Mouse (Mus musculus): ENCODE data around the gene Arpc4. TPM values are rescaled to one million over a fixed set of nuclear protein-coding genes. Genes with fewer than 3 reads are reported as not detected.

The Arpc4 gene
- polyA plus RNA-seq, 1 experiment from 2014 or later, result 265 TPM

GRCm38 (mm10) chr6:113353696-113354095 lies 24.2 kb upstream of the Arpc4 start:
- ATAC-seq, result no peak
- Histone ChIP-seq H3K9me3 (replicated peaks; ENCODE audit: control insufficient read depth, low read length) (no peaks in the 10 kb centered on the region), H3K4me2 (ENCODE audit: low read length) (no peak overlapping the region), H3K36me3 (ENCODE audit: control insufficient read depth, insufficient read depth, low read length) (no peaks in the 10 kb centered on the region), H3K9ac (ENCODE audit: low read length) (no peak overlapping the region), H3K27ac (ENCODE audit: low read depth, low read length) (no peak overlapping the region), H3K4me3 (ENCODE audit: low read depth, low read length) (no peak overlapping the region), H3K27me3 (replicated peaks; ENCODE audit: control insufficient read depth, insufficient read depth, low read length) (no peaks in the 10 kb centered on the region), H3K4me1 (ENCODE audit: control insufficient read depth, insufficient read depth, low read length) (no peaks in the 10 kb centered on the region)
- DNase-seq (ENCODE audit: low spot score), result no peak
- 79% methylated on average over 3 of the region's 3 CpGs for WGBS

GRCm38 (mm10) chr6:113361476-113361875 lies 16.4 kb upstream of the Arpc4 start:
- no peak overlapping the region for H3K9ac ChIP-seq (ENCODE audit: low read length)
- H3K9me3 ChIP-seq (replicated peaks; ENCODE audit: control insufficient read depth, low read length), result no peaks in the 10 kb centered on the region
- H3K36me3 ChIP-seq (ENCODE audit: control insufficient read depth, insufficient read depth, low read length), result peaks cover 5% of the 10 kb centered on the region; the same call in 1 of the 2 replicates
- H3K4me2 ChIP-seq (ENCODE audit: low read length), result no peak overlapping the region
- no peak overlapping the region for H3K27ac ChIP-seq (ENCODE audit: low read depth, low read length)
- no peak overlapping the region for H3K4me3 ChIP-seq (ENCODE audit: low read depth, low read length)
- H3K27me3 ChIP-seq (replicated peaks; ENCODE audit: control insufficient read depth, insufficient read depth, low read length), result no peaks in the 10 kb centered on the region
- no peaks in the 10 kb centered on the region for H3K4me1 ChIP-seq (ENCODE audit: control insufficient read depth, insufficient read depth, low read length)
- no peak for DNase-seq (ENCODE audit: low spot score)
- WGBS, result 77% methylated on average over 4 of the region's 4 CpGs
- no peak for ATAC-seq

- H3K4me2 ChIP-seq (ENCODE audit: low read length), result no peak overlapping the region
- ATAC-seq, result no peak
- no peaks in the 10 kb centered on the region for H3K4me1 ChIP-seq (ENCODE audit: control insufficient read depth, insufficient read depth, low read length)
- H3K9ac ChIP-seq (ENCODE audit: low read length), result no peak overlapping the region
- no peaks in the 10 kb centered on the region for H3K27me3 ChIP-seq (replicated peaks; ENCODE audit: control insufficient read depth, insufficient read depth, low read length)
- H3K9me3 ChIP-seq (replicated peaks; ENCODE audit: control insufficient read depth, low read length), result no peaks in the 10 kb centered on the region
- no peak overlapping the region for H3K4me3 ChIP-seq (ENCODE audit: low read depth, low read length)
- H3K36me3 ChIP-seq (ENCODE audit: control insufficient read depth, insufficient read depth, low read length), result peaks cover 8% of the 10 kb centered on the region
- no peak overlapping the region for H3K27ac ChIP-seq (ENCODE audit: low read depth, low read length)
- WGBS, result 100% methylated on average over 1 of the region's 1 CpGs
- no peak for DNase-seq (ENCODE audit: low spot score)
These were observed 15.7 kb upstream of the Arpc4 start for GRCm38 (mm10) chr6:113362241-113362640.

GRCm38 (mm10) chr6:113364518-113365135 lies 13.3 kb upstream of the Arpc4 start:
- Histone ChIP-seq H3K9me3 (replicated peaks; ENCODE audit: control insufficient read depth, low read length) (no peaks in the 10 kb centered on the region), H3K36me3 (ENCODE audit: control insufficient read depth, insufficient read depth, low read length) (peaks cover 31% of the 10 kb centered on the region), H3K9ac (ENCODE audit: low read length) (no peak overlapping the region), H3K27me3 (replicated peaks; ENCODE audit: control insufficient read depth, insufficient read depth, low read length) (no peaks in the 10 kb centered on the region), H3K4me1 (ENCODE audit: control insufficient read depth, insufficient read depth, low read length) (no peaks in the 10 kb centered on the region), H3K4me2 (ENCODE audit: low read length) (no peak overlapping the region), H3K27ac (ENCODE audit: low read depth, low read length) (no peak overlapping the region), H3K4me3 (ENCODE audit: low read depth, low read length) (no peak overlapping the region)
- DNase-seq (ENCODE audit: low spot score), result no peak
- 74% methylated on average over 8 of the region's 8 CpGs for WGBS
- no peak for ATAC-seq

GRCm38 (mm10) chr6:113366639-113367038 lies 11.3 kb upstream of the Arpc4 start:
- WGBS, result 91% methylated on average over 6 of the region's 6 CpGs
- H3K4me2 ChIP-seq (ENCODE audit: low read length), result no peak overlapping the region
- H3K36me3 ChIP-seq (ENCODE audit: control insufficient read depth, insufficient read depth, low read length), result peaks cover 51% of the 10 kb centered on the region
- H3K9me3 ChIP-seq (replicated peaks; ENCODE audit: control insufficient read depth, low read length), result no peaks in the 10 kb centered on the region
- no peak for ATAC-seq
- H3K4me3 ChIP-seq (ENCODE audit: low read depth, low read length), result no peak overlapping the region
- no peak overlapping the region for H3K9ac ChIP-seq (ENCODE audit: low read length)
- no peak overlapping the region for H3K27ac ChIP-seq (ENCODE audit: low read depth, low read length)
- no peak for DNase-seq (ENCODE audit: low spot score)
- no peaks in the 10 kb centered on the region for H3K4me1 ChIP-seq (ENCODE audit: control insufficient read depth, insufficient read depth, low read length)
- no peaks in the 10 kb centered on the region for H3K27me3 ChIP-seq (replicated peaks; ENCODE audit: control insufficient read depth, insufficient read depth, low read length)

- WGBS, result 100% methylated on average over 1 of the region's 1 CpGs
These were observed 10.3 kb upstream of the Arpc4 start for GRCm38 (mm10) chr6:113367574-113367973.

GRCm38 (mm10) chr6:113368124-113368523 lies 9.8 kb upstream of the Arpc4 start:
- H3K9ac ChIP-seq (ENCODE audit: low read length), result no peak overlapping the region
- WGBS, result 91% methylated on average over 7 of the region's 7 CpGs

More at GRCm38 (mm10) chr6:113367574-113367973, 10.3 kb upstream of the Arpc4 start:
- Histone ChIP-seq H3K36me3 (ENCODE audit: control insufficient read depth, insufficient read depth, low read length) (peaks cover 60% of the 10 kb centered on the region), H3K4me2 (ENCODE audit: low read length) (no peak overlapping the region), H3K27ac (ENCODE audit: low read depth, low read length) (no peak overlapping the region), H3K4me3 (ENCODE audit: low read depth, low read length) (no peak overlapping the region), H3K4me1 (ENCODE audit: control insufficient read depth, insufficient read depth, low read length) (no peaks in the 10 kb centered on the region), H3K9me3 (replicated peaks; ENCODE audit: control insufficient read depth, low read length) (no peaks in the 10 kb centered on the region), H3K9ac (ENCODE audit: low read length) (no peak overlapping the region), H3K27me3 (replicated peaks; ENCODE audit: control insufficient read depth, insufficient read depth, low read length) (no peaks in the 10 kb centered on the region)
- no peak for DNase-seq (ENCODE audit: low spot score)
- no peak for ATAC-seq

GRCm38 (mm10) chr6:113368577-113368976 lies 9.3 kb upstream of the Arpc4 start:
- DNase-seq (ENCODE audit: low spot score) (no peak), ATAC-seq (no peak)
- H3K36me3 ChIP-seq (ENCODE audit: control insufficient read depth, insufficient read depth, low read length), result peaks cover 70% of the 10 kb centered on the region
- 70% methylated on average over 5 of the region's 5 CpGs for WGBS
- H3K9me3 ChIP-seq (replicated peaks; ENCODE audit: control insufficient read depth, low read length), result no peaks in the 10 kb centered on the region
- no peaks in the 10 kb centered on the region for H3K27me3 ChIP-seq (replicated peaks; ENCODE audit: control insufficient read depth, insufficient read depth, low read length)
- no peak overlapping the region for H3K27ac ChIP-seq (ENCODE audit: low read depth, low read length)
- no peak overlapping the region for H3K4me3 ChIP-seq (ENCODE audit: low read depth, low read length)
- no peak overlapping the region for H3K9ac ChIP-seq (ENCODE audit: low read length)
- H3K4me1 ChIP-seq (ENCODE audit: control insufficient read depth, insufficient read depth, low read length), result no peaks in the 10 kb centered on the region
- no peak overlapping the region for H3K4me2 ChIP-seq (ENCODE audit: low read length)

More at GRCm38 (mm10) chr6:113368124-113368523, 9.8 kb upstream of the Arpc4 start:
- H3K4me1 ChIP-seq (ENCODE audit: control insufficient read depth, insufficient read depth, low read length), result no peaks in the 10 kb centered on the region
- DNase-seq (ENCODE audit: low spot score) (no peak), ATAC-seq (no peak)
- H3K36me3 ChIP-seq (ENCODE audit: control insufficient read depth, insufficient read depth, low read length), result peaks cover 66% of the 10 kb centered on the region
- H3K9me3 ChIP-seq (replicated peaks; ENCODE audit: control insufficient read depth, low read length), result no peaks in the 10 kb centered on the region
- no peaks in the 10 kb centered on the region for H3K27me3 ChIP-seq (replicated peaks; ENCODE audit: control insufficient read depth, insufficient read depth, low read length)
- H3K27ac ChIP-seq (ENCODE audit: low read depth, low read length), result no peak overlapping the region
- no peak overlapping the region for H3K4me2 ChIP-seq (ENCODE audit: low read length)
- H3K4me3 ChIP-seq (ENCODE audit: low read depth, low read length), result no peak overlapping the region

GRCm38 (mm10) chr6:113370194-113370929 lies 7.6 kb upstream of the Arpc4 start:
- 95% methylated on average over 20 of the region's 20 CpGs for WGBS
- H3K4me1 ChIP-seq (ENCODE audit: control insufficient read depth, insufficient read depth, low read length), result no peaks in the 10 kb centered on the region
- no peak overlapping the region for H3K4me2 ChIP-seq (ENCODE audit: low read length)
- no peak for ATAC-seq
- H3K36me3 ChIP-seq (ENCODE audit: control insufficient read depth, insufficient read depth, low read length), result peaks cover 88% of the 10 kb centered on the region
- H3K27ac ChIP-seq (ENCODE audit: low read depth, low read length), result no peak overlapping the region
- no peak overlapping the region for H3K4me3 ChIP-seq (ENCODE audit: low read depth, low read length)
- DNase-seq (ENCODE audit: low spot score), result no peak
- no peak overlapping the region for H3K9ac ChIP-seq (ENCODE audit: low read length)
- H3K27me3 ChIP-seq (replicated peaks; ENCODE audit: control insufficient read depth, insufficient read depth, low read length), result no peaks in the 10 kb centered on the region
- H3K9me3 ChIP-seq (replicated peaks; ENCODE audit: control insufficient read depth, low read length), result no peaks in the 10 kb centered on the region

All from forebrain, embryonic 14.5 days (tissue).